Mouse (Mus musculus) myocyte (in vitro differentiated cells): ENCODE results near the gene Prkca.

Experiments used
- CEBPB ChIP-seq: IDR thresholded peaks from 2 replicates; pipeline ENCODE4 v1.6.1; 2011; ENCODE audit warnings: mild to moderate bottlenecking, moderate library complexity; ENCODE audit not compliant: poor library complexity, insufficient read depth, severe bottlenecking
- E2F4 ChIP-seq: IDR thresholded peaks from one replicate; pipeline ENCODE4 v1.6.1; 2011; ENCODE audit warnings: mild to moderate bottlenecking, control low read depth, moderate library complexity; ENCODE audit not compliant: insufficient read depth
- POLR2A ChIP-seq: IDR thresholded peaks from one replicate; pipeline ENCODE4 v1.6.1; 2011; ENCODE audit warnings: low read depth, mild to moderate bottlenecking, control low read depth, moderate library complexity; ENCODE audit not compliant: insufficient read length

GRCm38 (mm10) chr11:108356020-108356419 is 12.3 kb upstream of the Prkca start:
- no peak for TF ChIP-seq CEBPB
- no peak for TF ChIP-seq E2F4
- TF ChIP-seq POLR2A: no peak
